Mouse (Mus musculus) retina, adult 2 months (tissue): ENCODE measurements around the gene Fkbp8.

Source experiments
- DNase-seq: peaks from one replicate; pipeline ENCODE4 v3.0.0-alpha.2; 2012; ENCODE audit warnings: low read depth, low spot score

Gene Fkbp8

DNA sequence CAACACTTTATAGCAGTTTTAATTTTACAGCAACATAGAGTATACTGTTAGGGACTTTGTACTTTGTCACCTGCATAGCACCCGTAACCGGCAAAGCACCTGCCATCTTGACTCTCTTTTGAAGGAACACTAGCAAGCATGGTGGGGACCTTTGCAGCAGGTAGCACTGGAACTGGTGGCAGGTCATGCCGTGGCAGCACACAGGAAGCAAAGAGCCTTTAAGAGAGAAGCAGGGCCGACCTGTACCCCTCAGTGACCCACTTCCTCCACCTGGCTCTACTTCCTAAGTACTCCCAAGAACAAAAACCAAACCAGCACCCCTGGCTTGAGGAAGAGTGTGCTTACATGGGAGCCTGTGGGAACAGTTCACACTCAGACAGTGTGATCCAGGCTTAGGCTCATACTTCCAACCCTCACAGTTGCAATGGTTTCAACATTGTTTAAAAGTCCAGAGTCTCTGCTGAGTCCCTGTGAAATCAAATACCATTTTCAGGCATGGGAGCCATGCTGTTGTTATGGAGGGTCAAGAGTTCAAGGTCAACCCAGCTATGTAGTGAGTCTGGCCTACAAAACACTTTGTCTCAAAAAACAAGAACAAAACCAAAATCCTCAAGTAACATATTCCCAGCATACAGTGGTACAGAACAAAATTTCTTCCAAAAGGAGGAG is 27.7 kb downstream of the Fkbp8 start:
- DNase-seq = no peak

- DNase-seq = no peak
Observed at GRCm38 (mm10) chr8:70558334-70558733, 30.8 kb downstream of the Fkbp8 start.

DNA sequence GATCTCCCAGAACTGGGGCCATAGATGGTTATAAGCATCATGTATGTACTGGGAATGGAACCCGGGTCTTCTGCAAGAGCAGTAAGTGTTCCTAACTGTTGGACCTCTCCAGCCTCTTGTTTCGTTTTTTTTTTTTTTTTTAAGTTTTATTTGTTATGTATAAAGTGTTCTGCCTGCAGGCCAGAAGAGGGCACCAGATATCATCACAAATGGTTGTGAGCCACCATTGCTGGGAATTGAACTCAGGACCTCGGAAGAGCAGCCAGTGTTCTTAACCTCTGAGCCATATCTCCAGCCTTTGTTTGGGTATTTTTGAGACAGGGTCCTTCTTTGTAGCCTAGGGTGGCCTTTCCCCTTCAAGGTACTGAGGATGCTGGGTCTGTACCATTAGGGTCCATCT is 31.5 kb downstream of the Fkbp8 start:
- DNase-seq = no peak

GRCm38 (mm10) chr8:70560096-70560495 is 32.6 kb downstream of the Fkbp8 start:
- DNase-seq = no peak

DNA sequence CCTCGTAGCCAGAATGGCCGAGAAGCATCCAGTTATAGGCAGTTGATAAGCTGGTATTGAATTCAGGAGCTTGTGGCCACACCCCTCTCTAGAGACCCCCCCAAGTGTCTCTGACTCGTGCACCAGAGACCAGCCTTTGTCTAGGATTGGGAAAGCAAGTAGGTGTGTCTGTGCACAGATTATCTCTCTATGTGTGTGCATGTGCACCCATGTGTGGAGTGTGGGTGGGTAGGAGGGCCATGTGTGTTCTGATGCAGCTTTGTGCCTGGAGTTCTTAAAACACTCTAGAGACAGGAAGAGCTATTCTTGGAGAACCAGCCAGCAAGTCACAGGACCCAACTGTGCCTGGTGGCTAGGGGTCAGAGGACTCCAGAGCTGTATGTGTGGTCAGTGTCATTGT is 33.0 kb downstream of the Fkbp8 start:
- no peak for DNase-seq

- DNase-seq = no peak
Observed at GRCm38 (mm10) chr8:70561357-70561756, 33.8 kb downstream of the Fkbp8 start.

DNA sequence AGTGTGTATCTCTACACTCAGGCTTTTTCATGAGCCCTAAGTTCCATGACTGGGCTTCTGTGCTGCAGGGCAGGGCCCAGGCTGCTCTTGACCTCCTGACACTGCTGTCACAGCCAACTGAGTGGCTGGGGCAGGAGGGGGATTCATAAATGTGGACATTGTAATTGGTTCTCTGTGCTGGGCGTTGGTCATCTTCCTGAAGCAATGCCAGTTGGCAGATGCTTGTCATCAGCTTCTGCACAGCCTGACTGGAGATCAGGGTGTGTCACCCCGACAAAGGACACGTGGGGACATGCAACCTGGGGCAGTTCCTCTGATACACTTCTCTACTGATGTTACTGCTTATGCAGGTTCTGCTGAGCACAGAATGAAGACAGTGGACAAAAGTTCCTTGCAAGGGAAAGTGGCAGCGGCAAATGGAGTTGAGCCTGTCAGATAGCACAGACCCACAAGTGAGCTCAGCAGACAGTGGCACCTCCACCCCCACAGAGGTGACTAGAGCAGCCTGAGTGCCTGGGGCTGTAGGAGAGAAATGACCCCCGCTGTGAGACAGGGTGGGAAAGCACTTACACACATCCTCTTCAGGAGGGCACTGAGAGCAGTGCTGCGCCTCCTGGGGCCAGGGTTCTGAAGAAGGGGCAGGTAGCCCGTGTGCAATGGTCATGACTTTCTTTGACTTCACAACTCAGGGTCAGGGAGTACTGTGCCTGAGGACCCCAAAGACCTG is 34.4 kb downstream of the Fkbp8 start:
- DNase-seq = no peak

DNA sequence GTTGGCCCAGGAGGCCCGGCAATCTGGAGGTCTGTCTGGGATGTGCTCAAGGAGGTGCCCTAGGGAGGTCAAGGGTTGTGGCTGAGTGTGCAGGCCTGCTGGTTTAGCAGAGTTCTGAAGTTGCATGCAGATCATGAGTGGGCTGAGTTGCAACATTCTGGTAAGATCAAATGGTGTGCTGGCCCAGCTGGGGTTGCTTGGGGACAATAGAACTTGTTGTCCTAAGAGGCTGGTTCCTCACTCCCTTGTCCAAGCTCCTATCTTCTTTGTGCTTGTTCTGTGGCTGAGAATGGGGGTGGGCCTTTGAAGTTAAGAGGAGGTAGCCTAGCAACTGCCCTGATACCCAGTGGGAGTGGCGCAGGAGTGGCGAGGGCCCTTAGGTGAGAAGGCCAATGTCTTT is 35.3 kb downstream of the Fkbp8 start:
- no peak for DNase-seq

- DNase-seq = no peak
Observed at GRCm38 (mm10) chr8:70563763-70564387, 36.4 kb downstream of the Fkbp8 start.

- DNase-seq = no peak
Observed at GRCm38 (mm10) chr8:70564696-70565235, 37.2 kb downstream of the Fkbp8 start.

DNA sequence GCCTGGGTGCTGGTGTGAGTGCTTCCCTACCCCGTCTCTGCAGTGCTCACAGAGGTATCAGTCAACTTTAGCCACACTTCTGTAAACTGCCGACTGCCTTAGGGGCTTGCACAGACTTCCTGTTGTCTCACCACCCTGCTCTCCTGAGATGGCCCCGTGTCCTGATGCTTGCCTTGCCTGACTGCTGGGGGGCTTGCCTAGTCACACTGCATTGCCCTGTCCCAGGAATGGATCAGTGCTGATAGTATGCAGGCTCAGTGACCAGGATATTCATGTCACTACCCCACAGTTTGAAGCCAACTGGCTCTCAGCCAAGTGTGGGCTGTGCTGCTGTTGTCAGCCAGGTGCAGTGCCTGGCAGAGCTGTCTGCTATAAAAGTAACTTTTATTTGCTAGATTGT is 38.0 kb downstream of the Fkbp8 start:
- DNase-seq = no peak

GRCm38 (mm10) chr8:70570360-70570759 is 42.8 kb downstream of the Fkbp8 start:
- DNase-seq = no peak

GRCm38 (mm10) chr8:70570990-70571389 is 43.5 kb downstream of the Fkbp8 start:
- no peak for DNase-seq

DNA sequence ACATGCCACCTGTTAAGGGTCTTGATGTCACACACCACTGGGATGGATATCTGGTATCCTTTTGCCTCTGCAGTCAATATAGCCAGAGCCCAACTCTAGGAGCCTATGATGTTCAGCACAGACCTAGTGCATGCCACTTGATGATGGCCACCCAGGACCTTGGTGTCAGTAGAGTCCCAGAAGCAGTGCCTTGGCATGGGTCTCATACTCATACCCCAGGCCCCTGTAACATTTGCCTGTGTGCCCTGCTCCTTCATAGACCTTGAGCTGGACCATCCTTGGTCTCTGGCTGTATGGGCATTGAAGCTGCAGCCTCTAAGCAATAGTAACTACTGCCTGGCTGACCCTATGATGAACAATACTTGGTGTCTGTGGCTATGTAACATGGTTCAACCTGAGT is 46.8 kb downstream of the Fkbp8 start:
- DNase-seq = no peak

GRCm38 (mm10) chr8:70574915-70575314 is 47.4 kb downstream of the Fkbp8 start:
- DNase-seq = no peak

GRCm38 (mm10) chr8:70577207-70577606 is 49.7 kb downstream of the Fkbp8 start:
- DNase-seq = no peak

- no peak for DNase-seq
Observed at GRCm38 (mm10) chr8:70583476-70584387, 56.2 kb downstream of the Fkbp8 start.

DNA sequence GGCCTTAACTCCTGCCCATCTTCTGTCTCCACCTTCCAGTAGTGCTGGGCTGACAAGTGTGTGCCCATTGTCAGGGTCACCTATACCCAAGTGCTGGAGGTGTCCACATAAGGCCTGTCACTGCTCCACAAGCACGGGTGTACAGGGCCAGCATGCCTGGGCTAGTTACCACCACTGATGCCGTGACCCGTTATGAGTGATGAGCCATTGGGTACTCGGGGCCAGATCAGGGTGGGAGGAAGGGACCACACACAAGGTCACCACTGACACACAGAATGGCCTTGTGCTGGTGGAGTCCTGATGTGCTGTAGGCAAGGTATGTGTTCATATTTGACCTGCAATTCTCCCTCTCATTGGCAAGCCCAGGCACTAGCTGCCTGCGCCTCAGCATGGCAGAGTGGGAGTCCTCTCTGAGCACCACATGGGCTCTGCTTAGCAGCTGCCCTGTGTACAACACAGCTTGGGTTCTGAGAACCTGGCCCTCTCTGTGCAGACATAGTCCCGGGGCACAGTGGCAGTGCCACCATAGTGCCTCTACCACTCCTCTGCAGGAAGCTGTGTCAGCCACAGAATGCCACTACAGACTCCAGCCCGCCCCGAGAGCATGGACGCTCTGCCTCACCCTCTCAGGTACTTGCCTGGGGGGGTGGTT is 57.2 kb downstream of the Fkbp8 start:
- DNase-seq = no peak
